Mouse (Mus musculus): ENCODE results near the gene Ncf2. TPM values are rescaled to one million over a fixed set of nuclear protein-coding genes. Genes with fewer than 3 reads are reported as not detected.

Gene Ncf2
- polyA plus RNA-seq, 1 experiment: 1.7 TPM

- H3K4me1 ChIP-seq (ENCODE audit: control insufficient read depth, insufficient read depth, low read length): no peaks in the 10 kb centered on the region
- TF ChIP-seq POLR2A (IDR thresholded peaks at IDR 0.05; ENCODE audit: low read depth, low read length) (no peak), CTCF (IDR thresholded peaks at IDR 0.05; ENCODE audit: borderline replicate concordance, insufficient read depth, low read length) (no peak)
- H3K4me3 ChIP-seq (ENCODE audit: insufficient read depth, low read length): no peak overlapping the region
Observed at GRCm38 (mm10) chr1:152795688-152796255, 4.2 kb upstream of the Ncf2 start.

GRCm38 (mm10) chr1:152796683-152797263 lies 3.2 kb upstream of the Ncf2 start:
- Histone ChIP-seq H3K4me3 (ENCODE audit: insufficient read depth, low read length) (no peak overlapping the region), H3K27ac (ENCODE audit: insufficient read depth, low read length) (no peak overlapping the region), H3K4me1 (ENCODE audit: control insufficient read depth, insufficient read depth, low read length) (no peaks in the 10 kb centered on the region)
- TF ChIP-seq CTCF (IDR thresholded peaks at IDR 0.05; ENCODE audit: borderline replicate concordance, insufficient read depth, low read length) (no peak), POLR2A (IDR thresholded peaks at IDR 0.05; ENCODE audit: low read depth, low read length) (no peak)

More at GRCm38 (mm10) chr1:152795688-152796255, 4.2 kb upstream of the Ncf2 start:
- no peak overlapping the region for H3K27ac ChIP-seq (ENCODE audit: insufficient read depth, low read length)

GRCm38 (mm10) chr1:152798125-152798524 lies 1.9 kb upstream of the Ncf2 start:
- no peak for TF ChIP-seq POLR2A (IDR thresholded peaks at IDR 0.05; ENCODE audit: low read depth, low read length)
- no peak for TF ChIP-seq CTCF (IDR thresholded peaks at IDR 0.05; ENCODE audit: borderline replicate concordance, insufficient read depth, low read length)

DNA sequence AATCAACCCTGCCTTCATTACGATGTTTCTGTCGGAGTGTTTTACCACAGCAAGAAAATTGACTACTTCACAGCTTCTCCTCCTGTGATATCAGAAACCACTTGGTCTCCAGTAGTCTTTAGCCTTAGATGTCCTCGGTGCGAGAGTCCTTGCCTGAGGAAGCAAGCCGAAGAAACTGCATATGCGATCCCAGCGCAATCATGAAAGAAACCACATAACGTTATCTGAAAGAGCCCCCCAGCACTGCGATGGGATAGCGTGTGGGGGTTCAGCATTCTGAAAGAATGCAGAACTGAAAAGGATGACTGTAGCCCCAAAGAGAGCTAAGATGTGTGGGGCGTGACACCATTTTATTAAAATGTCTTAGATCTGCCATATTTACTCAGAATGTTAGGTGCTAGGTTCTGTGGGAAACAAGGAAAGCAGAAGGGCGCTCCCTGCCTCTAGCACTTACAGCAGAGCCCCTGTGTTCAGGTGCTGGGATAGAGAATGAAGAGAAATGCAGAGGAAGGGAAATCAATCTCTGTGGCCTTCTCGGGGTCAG lies 711 bp downstream of the Ncf2 start:
- TF ChIP-seq CTCF (IDR thresholded peaks at IDR 0.05; ENCODE audit: borderline replicate concordance, insufficient read depth, low read length) (no peak), POLR2A (IDR thresholded peaks at IDR 0.05; ENCODE audit: low read depth, low read length) (no peak)
- H3K27ac ChIP-seq (ENCODE audit: insufficient read depth, low read length): no peak overlapping the region
- no peaks in the 10 kb centered on the region for H3K4me1 ChIP-seq (ENCODE audit: control insufficient read depth, insufficient read depth, low read length)
- no peak overlapping the region for H3K4me3 ChIP-seq (ENCODE audit: insufficient read depth, low read length)

More at GRCm38 (mm10) chr1:152798125-152798524, 1.9 kb upstream of the Ncf2 start:
- Histone ChIP-seq H3K4me1 (ENCODE audit: control insufficient read depth, insufficient read depth, low read length) (no peaks in the 10 kb centered on the region), H3K4me3 (ENCODE audit: insufficient read depth, low read length) (no peak overlapping the region), H3K27ac (ENCODE audit: insufficient read depth, low read length) (no peak overlapping the region)

- no peak overlapping the region for H3K27ac ChIP-seq (ENCODE audit: insufficient read depth, low read length)
- no peak for TF ChIP-seq POLR2A (IDR thresholded peaks at IDR 0.05; ENCODE audit: low read depth, low read length)
- TF ChIP-seq CTCF (IDR thresholded peaks at IDR 0.05; ENCODE audit: borderline replicate concordance, insufficient read depth, low read length): no peak
- H3K4me1 ChIP-seq (ENCODE audit: control insufficient read depth, insufficient read depth, low read length): no peaks in the 10 kb centered on the region
- no peak overlapping the region for H3K4me3 ChIP-seq (ENCODE audit: insufficient read depth, low read length)
Observed at GRCm38 (mm10) chr1:152804907-152805306, 4.9 kb downstream of the Ncf2 start.

- no peak overlapping the region for H3K4me3 ChIP-seq (ENCODE audit: insufficient read depth, low read length)
- no peaks in the 10 kb centered on the region for H3K4me1 ChIP-seq (ENCODE audit: control insufficient read depth, insufficient read depth, low read length)
- H3K27ac ChIP-seq (ENCODE audit: insufficient read depth, low read length): no peak overlapping the region
- TF ChIP-seq CTCF (IDR thresholded peaks at IDR 0.05; ENCODE audit: borderline replicate concordance, insufficient read depth, low read length) (no peak), POLR2A (IDR thresholded peaks at IDR 0.05; ENCODE audit: low read depth, low read length) (no peak)
Observed at GRCm38 (mm10) chr1:152807619-152808391, 7.8 kb downstream of the Ncf2 start.

- TF ChIP-seq CTCF (IDR thresholded peaks at IDR 0.05; ENCODE audit: borderline replicate concordance, insufficient read depth, low read length) (no peak), POLR2A (IDR thresholded peaks at IDR 0.05; ENCODE audit: low read depth, low read length) (no peak)
- H3K27ac ChIP-seq (ENCODE audit: insufficient read depth, low read length): no peak overlapping the region
- no peaks in the 10 kb centered on the region for H3K4me1 ChIP-seq (ENCODE audit: control insufficient read depth, insufficient read depth, low read length)
- H3K4me3 ChIP-seq (ENCODE audit: insufficient read depth, low read length): no peak overlapping the region
Observed at GRCm38 (mm10) chr1:152808392-152808680, 8.3 kb downstream of the Ncf2 start.

GRCm38 (mm10) chr1:152809541-152810252 lies 9.7 kb downstream of the Ncf2 start:
- no peak for TF ChIP-seq CTCF (IDR thresholded peaks at IDR 0.05; ENCODE audit: borderline replicate concordance, insufficient read depth, low read length)
- no peak for TF ChIP-seq POLR2A (IDR thresholded peaks at IDR 0.05; ENCODE audit: low read depth, low read length)
- Histone ChIP-seq H3K27ac (ENCODE audit: insufficient read depth, low read length) (no peak overlapping the region), H3K4me3 (ENCODE audit: insufficient read depth, low read length) (no peak overlapping the region), H3K4me1 (ENCODE audit: control insufficient read depth, insufficient read depth, low read length) (no peaks in the 10 kb centered on the region)

DNA sequence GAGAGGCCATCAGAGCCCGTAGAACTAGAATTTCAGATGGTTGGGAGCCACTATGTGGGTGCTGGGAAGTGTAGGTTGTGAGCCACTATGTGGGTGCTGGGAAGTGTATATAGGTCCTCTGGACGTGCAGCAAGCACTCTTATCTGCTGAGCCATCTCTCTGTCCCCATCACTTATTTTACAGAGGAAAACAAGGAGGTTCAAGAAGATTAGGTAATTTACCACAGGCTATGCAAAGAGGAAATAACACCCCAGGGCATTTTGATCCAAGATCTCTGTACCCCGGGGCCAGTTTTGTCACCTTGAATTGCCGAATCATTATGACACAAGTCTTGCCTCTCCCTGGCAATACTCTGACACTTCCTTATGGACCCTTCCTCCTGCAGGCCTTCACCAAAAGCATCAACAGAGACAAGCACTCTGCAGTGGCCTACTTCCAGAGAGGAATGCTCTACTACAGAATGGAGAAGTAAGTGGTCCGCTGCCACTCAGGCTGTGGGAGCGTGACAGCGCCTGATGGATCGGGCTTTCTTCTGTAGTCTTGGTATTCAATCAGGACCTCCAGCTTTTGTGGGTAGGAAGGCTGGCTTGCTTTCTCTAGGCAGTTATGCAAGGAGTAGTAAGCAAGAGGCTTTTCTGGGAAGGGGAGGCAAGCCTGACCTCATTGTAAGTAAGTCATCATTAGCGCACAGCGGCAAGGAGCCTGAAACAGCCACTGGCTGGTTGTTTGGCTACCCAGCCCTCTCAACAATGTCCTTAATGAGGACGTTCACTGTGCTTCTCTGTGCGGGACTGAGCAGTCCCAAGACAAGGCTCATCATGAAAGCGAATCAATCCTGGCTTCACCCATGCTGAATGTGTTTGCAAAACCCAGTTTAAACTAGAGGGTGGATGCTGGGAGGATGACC lies 10.8 kb downstream of the Ncf2 start:
- no peak overlapping the region for H3K4me3 ChIP-seq (ENCODE audit: insufficient read depth, low read length)
- no peak overlapping the region for H3K27ac ChIP-seq (ENCODE audit: insufficient read depth, low read length)
- TF ChIP-seq POLR2A (IDR thresholded peaks at IDR 0.05; ENCODE audit: low read depth, low read length): no peak
- no peak for TF ChIP-seq CTCF (IDR thresholded peaks at IDR 0.05; ENCODE audit: borderline replicate concordance, insufficient read depth, low read length)
- no peaks in the 10 kb centered on the region for H3K4me1 ChIP-seq (ENCODE audit: control insufficient read depth, insufficient read depth, low read length)
